Mouse (Mus musculus) limb, embryonic 11.5 days (tissue): ENCODE measurements around the gene Fgfr2. TPM values are rescaled to one million over a fixed set of nuclear protein-coding genes. Genes with fewer than 3 reads are reported as not detected.

Experiments
- ATAC-seq: fragments of 200-750 bp; cut with Nextera tagmentation; 2 replicates; pipeline ENCODE4 v1.8.0; 2017; ENCODE audit warnings: low read depth; ENCODE audit not compliant: insufficient number of reproducible peaks, low FRiP score, low TSS enrichment
- DNase-seq: peaks from one replicate; pipeline ENCODE4 v3.0.0-alpha.2; 2015; ENCODE audit warnings: low spot score
- H3K27ac ChIP-seq: fragments of 300-500 bp; sonication (generic); replicated peaks from 2 replicates; pipeline ENCODE4 v1.5.1; 2014; ENCODE audit warnings: low read depth, mild to moderate bottlenecking, low read length
- H3K27me3 ChIP-seq: fragments of 300-500 bp; sonication (generic); 2 replicates; pipeline ENCODE4 v1.6.1; 2014; ENCODE audit warnings: mild to moderate bottlenecking, low read length, mixed read lengths; ENCODE audit not compliant: control insufficient read depth, insufficient read depth
- H3K36me3 ChIP-seq: fragments of 300-500 bp; sonication (generic); 2 replicates; pipeline ENCODE4 v1.6.1; 2014; ENCODE audit warnings: mild to moderate bottlenecking, low read length, moderate library complexity, mixed read lengths; ENCODE audit not compliant: control insufficient read depth, insufficient read depth
- H3K4me1 ChIP-seq: fragments of 300-500 bp; sonication (generic); 2 replicates; pipeline ENCODE4 v1.6.1; 2014; ENCODE audit warnings: low read length, mixed read lengths; ENCODE audit not compliant: control insufficient read depth, insufficient read depth
- H3K4me2 ChIP-seq: fragments of 300-500 bp; sonication (generic); 2 replicates; pipeline ENCODE4 v1.6.1; 2014; ENCODE audit warnings: low read depth, mild to moderate bottlenecking, moderate library complexity; ENCODE audit not compliant: severe bottlenecking
- H3K4me3 ChIP-seq: fragments of 300-500 bp; sonication (generic); 2 replicates; pipeline ENCODE4 v1.5.1; 2014; ENCODE audit warnings: low read depth, low read length
- H3K9ac ChIP-seq: fragments of 300-500 bp; sonication (generic); 2 replicates; pipeline ENCODE4 v1.6.1; 2014; ENCODE audit warnings: mild to moderate bottlenecking, low read length
- H3K9me3 ChIP-seq: fragments of 300-500 bp; sonication (generic); 2 replicates; pipeline ENCODE4 v1.6.1; 2016; ENCODE audit warnings: low read length; ENCODE audit not compliant: control insufficient read depth
- WGBS: fragments of 180-500 bp; shearing (Covaris S2); extraction: QIAGEN DNeasy Blood & Tissue Kit; methylation state at CpG from one replicate; pipeline ENCODE4 v1.1.7; 2014; 5-methylcytosine and 5-hydroxymethylcytosine counted together
- polyA plus RNA-seq: library from polyadenylated mRNA; unstranded; fragments of >200 nt; fragmentation: Nextera tagmentation; extraction: Ambion mirVana; gene quantifications from 2 replicates; pipeline ENCODE4 v1.2.1, GENCODE M21; 2014

The Fgfr2 gene
- polyA plus RNA-seq, 1 experiment from 2014 or later: 60.1 TPM

GRCm38 (mm10) chr7:130727560-130727959 lies 2395.6 kb downstream of the Fgfr2 start:
- Histone ChIP-seq H3K36me3 (0 out of 2 replicates have a peak, but pooled peaks cover 5% of the 10 kb centered on the region), H3K27me3 (no peaks in the 10 kb centered on the region), H3K27ac (no peak overlapping the region), H3K4me1 (no peaks in the 10 kb centered on the region), H3K4me3 (no peak overlapping the region), H3K4me2 (no peak overlapping the region), H3K9me3 (no peaks in the 10 kb centered on the region), H3K9ac (no peak overlapping the region)
- ATAC-seq (no peak), DNase-seq (no peak)
- 93% methylated on average over 4 of the region's 4 CpGs for WGBS

- Histone ChIP-seq H3K36me3 (0 out of 2 replicates have a peak, but pooled peaks cover 5% of the 10 kb centered on the region), H3K27ac (no peak overlapping the region), H3K4me1 (no peaks in the 10 kb centered on the region), H3K4me2 (no peak overlapping the region), H3K9ac (no peak overlapping the region), H3K4me3 (no peak overlapping the region), H3K27me3 (no peaks in the 10 kb centered on the region), H3K9me3 (no peaks in the 10 kb centered on the region)
- ATAC-seq (no peak), DNase-seq (no peak)
- WGBS: 69% methylated on average over 8 of the region's 8 CpGs
These were observed 2396.3 kb downstream of the Fgfr2 start for GRCm38 (mm10) chr7:130726724-130727422.

GRCm38 (mm10) chr7:130726185-130726584 lies 2397.0 kb downstream of the Fgfr2 start:
- DNase-seq (no peak), ATAC-seq (no peak)
- 85% methylated on average over 3 of the region's 3 CpGs for WGBS
- Histone ChIP-seq H3K4me3 (no peak overlapping the region), H3K27ac (no peak overlapping the region), H3K9me3 (no peaks in the 10 kb centered on the region), H3K4me2 (no peak overlapping the region), H3K36me3 (0 out of 2 replicates have a peak, but pooled peaks cover 5% of the 10 kb centered on the region), H3K9ac (no peak overlapping the region), H3K27me3 (no peaks in the 10 kb centered on the region), H3K4me1 (no peaks in the 10 kb centered on the region)

- Histone ChIP-seq H3K4me2 (no peak overlapping the region), H3K9ac (no peak overlapping the region; the same call in 1 of the 2 replicates), H3K27me3 (no peaks in the 10 kb centered on the region), H3K36me3 (no peaks in the 10 kb centered on the region), H3K4me1 (peaks cover 3% of the 10 kb centered on the region), H3K4me3 (no peak overlapping the region), H3K9me3 (no peaks in the 10 kb centered on the region), H3K27ac (no peak overlapping the region)
- DNase-seq (no peak), ATAC-seq (no peak)
- WGBS: 77% methylated on average over 9 of the region's 9 CpGs
These were observed 2402.4 kb downstream of the Fgfr2 start for GRCm38 (mm10) chr7:130720646-130721335.

- Histone ChIP-seq H3K27ac (no peak overlapping the region), H3K9ac (no peak overlapping the region; the same call in 1 of the 2 replicates), H3K36me3 (no peaks in the 10 kb centered on the region), H3K27me3 (no peaks in the 10 kb centered on the region), H3K4me3 (no peak overlapping the region), H3K4me2 (no peak overlapping the region), H3K9me3 (no peaks in the 10 kb centered on the region), H3K4me1 (peaks cover 3% of the 10 kb centered on the region)
- DNase-seq: no peak
- ATAC-seq: no peak
- 53% methylated on average over 16 of the region's 16 CpGs for WGBS
These were observed 2403.1 kb downstream of the Fgfr2 start for GRCm38 (mm10) chr7:130719931-130720598.

GRCm38 (mm10) chr7:130716989-130717388 lies 2406.2 kb downstream of the Fgfr2 start:
- no peaks in the 10 kb centered on the region for H3K36me3 ChIP-seq
- no peaks in the 10 kb centered on the region for H3K27me3 ChIP-seq
- H3K27ac ChIP-seq: no peak overlapping the region
- H3K4me2 ChIP-seq: no peak overlapping the region
- no peak overlapping the region for H3K9ac ChIP-seq
- ATAC-seq (no peak), DNase-seq (no peak)
- H3K4me3 ChIP-seq: no peak overlapping the region
- H3K4me1 ChIP-seq: peaks cover 3% of the 10 kb centered on the region
- 94% methylated on average over 6 of the region's 6 CpGs for WGBS
- no peaks in the 10 kb centered on the region for H3K9me3 ChIP-seq

- 94% methylated on average over 4 of the region's 4 CpGs for WGBS
- ATAC-seq (no peak), DNase-seq (no peak)
- H3K9ac ChIP-seq: no peak overlapping the region
- no peaks in the 10 kb centered on the region for H3K27me3 ChIP-seq
- H3K4me1 ChIP-seq: peaks cover 3% of the 10 kb centered on the region
- H3K4me3 ChIP-seq: no peak overlapping the region
- H3K9me3 ChIP-seq: no peaks in the 10 kb centered on the region
- no peak overlapping the region for H3K4me2 ChIP-seq
- H3K27ac ChIP-seq: no peak overlapping the region
- no peaks in the 10 kb centered on the region for H3K36me3 ChIP-seq
These were observed 2406.8 kb downstream of the Fgfr2 start for GRCm38 (mm10) chr7:130716341-130716740.

- WGBS: 91% methylated on average over 3 of the region's 3 CpGs
- Histone ChIP-seq H3K9me3 (no peaks in the 10 kb centered on the region), H3K4me1 (no peaks in the 10 kb centered on the region), H3K27me3 (no peaks in the 10 kb centered on the region), H3K9ac (no peak overlapping the region), H3K27ac (no peak overlapping the region), H3K4me3 (no peak overlapping the region), H3K4me2 (no peak overlapping the region), H3K36me3 (no peaks in the 10 kb centered on the region)
- DNase-seq (no peak), ATAC-seq (no peak)
These were observed 2407.7 kb downstream of the Fgfr2 start for GRCm38 (mm10) chr7:130715467-130715866.
